Mouse (Mus musculus) myocyte (in vitro differentiated cells): ENCODE results near the gene Pi4ka. TPM values are rescaled to one million over a fixed set of nuclear protein-coding genes. Genes with fewer than 3 reads are reported as not detected.

Experiments
- H3K27me3 ChIP-seq: one replicate; pipeline ENCODE4 v1.6.1; 2011; ENCODE audit not compliant: control insufficient read depth, insufficient read depth, insufficient read length
- H3K36me3 ChIP-seq: one replicate; pipeline ENCODE4 v1.6.1; 2011; ENCODE audit not compliant: control insufficient read depth, insufficient read depth
- H3K4me2 ChIP-seq: one replicate; pipeline ENCODE4 v1.6.1; 2011; ENCODE audit warnings: low read depth, control low read depth
- H3K4me3 ChIP-seq: one replicate; pipeline ENCODE4 v1.5.1; 2011; ENCODE audit warnings: mild to moderate bottlenecking, control low read depth, moderate library complexity
- H3K79me2 ChIP-seq: one replicate; pipeline ENCODE4 v1.6.1; 2011; ENCODE audit not compliant: control insufficient read depth, insufficient read depth
- H3ac ChIP-seq: one replicate; pipeline ENCODE4 v1.6.1; 2011; ENCODE audit not compliant: control insufficient read depth, insufficient read length
- CEBPB ChIP-seq: IDR thresholded peaks from 2 replicates; pipeline ENCODE4 v1.6.1; 2011; ENCODE audit warnings: mild to moderate bottlenecking, moderate library complexity; ENCODE audit not compliant: poor library complexity, insufficient read depth, severe bottlenecking
- E2F4 ChIP-seq: IDR thresholded peaks from one replicate; pipeline ENCODE4 v1.6.1; 2011; ENCODE audit warnings: mild to moderate bottlenecking, control low read depth, moderate library complexity; ENCODE audit not compliant: insufficient read depth
- MAX ChIP-seq: IDR thresholded peaks from one replicate; pipeline ENCODE4 v1.6.1; 2011; ENCODE audit warnings: low read depth, mild to moderate bottlenecking, control low read depth
- MYOD1 ChIP-seq, 3 experiments: IDR thresholded peaks; one replicate each; pipeline ENCODE4 v1.6.1; 2011; ENCODE audit warnings: control low read depth in 2 of 3, low read depth in 2 of 3, mild to moderate bottlenecking in 2 of 3, moderate library complexity in 1 of 3; ENCODE audit not compliant: insufficient read length in 2 of 3, control insufficient read depth in 1 of 3
- MYOG ChIP-seq, 3 experiments: IDR thresholded peaks; one replicate each; pipeline ENCODE4 v1.6.1; 2011; ENCODE audit warnings: control low read depth in 2 of 3, low read depth in 2 of 3, mild to moderate bottlenecking in 2 of 3; ENCODE audit not compliant: insufficient read length in 2 of 3, control insufficient read depth in 1 of 3, insufficient read depth in 1 of 3
- POLR2A ChIP-seq: IDR thresholded peaks from one replicate; pipeline ENCODE4 v1.6.1; 2011; ENCODE audit warnings: low read depth, mild to moderate bottlenecking, control low read depth, moderate library complexity; ENCODE audit not compliant: insufficient read length
- POLR2AphosphoS2 ChIP-seq: IDR thresholded peaks from one replicate; pipeline ENCODE4 v1.6.1; 2011; ENCODE audit warnings: low read depth, control low read depth; ENCODE audit not compliant: insufficient read length
- REST ChIP-seq: IDR thresholded peaks from one replicate; pipeline ENCODE4 v1.6.1; 2011; ENCODE audit warnings: mild to moderate bottlenecking, control low read depth, moderate library complexity; ENCODE audit not compliant: insufficient read depth, insufficient read length
- SRF ChIP-seq: IDR thresholded peaks from one replicate; pipeline ENCODE4 v1.6.1; 2011; ENCODE audit warnings: low read depth; ENCODE audit not compliant: control insufficient read depth, insufficient read length
- TCF12 ChIP-seq: IDR thresholded peaks from one replicate; pipeline ENCODE4 v1.6.1; 2011; ENCODE audit warnings: mild to moderate bottlenecking, control low read depth; ENCODE audit not compliant: poor library complexity, insufficient read depth, severe bottlenecking
- TCF3 ChIP-seq: IDR thresholded peaks from one replicate; pipeline ENCODE4 v1.6.1; 2011; ENCODE audit warnings: low read depth, control low read depth; ENCODE audit not compliant: insufficient read length
- USF1 ChIP-seq: IDR thresholded peaks from one replicate; pipeline ENCODE4 v1.6.1; 2011; ENCODE audit warnings: low read depth, mild to moderate bottlenecking, control low read depth, moderate library complexity
- polyA plus RNA-seq: library from polyadenylated mRNA; unstranded; fragments of >200 nt; fragmentation: generic; extraction: Trizol; gene quantifications from one replicate; pipeline ENCODE4 v1.2.1, GENCODE M21; 2012; ENCODE audit warnings: missing spikeins

Gene Pi4ka
- polyA plus RNA-seq, 1 experiment = 37.8 TPM

DNA sequence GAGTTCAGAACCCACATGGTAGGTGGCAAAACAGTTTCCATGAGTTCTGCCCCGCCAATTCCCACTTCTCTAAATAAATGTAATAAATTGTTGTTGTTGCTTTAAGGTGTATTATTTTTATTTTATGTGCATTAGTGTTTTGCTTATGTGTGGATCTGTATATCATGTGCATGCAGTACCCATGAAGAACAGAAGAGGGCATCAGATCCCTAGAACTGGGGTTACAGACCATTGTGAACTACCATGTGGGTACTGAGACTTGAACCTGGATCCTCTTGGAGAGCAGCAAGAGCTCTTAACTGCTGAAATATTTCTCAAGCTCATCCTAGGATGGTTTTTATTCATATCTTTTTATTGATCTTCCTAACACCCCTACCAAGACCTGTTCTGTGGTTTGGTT, 3.3 kb downstream of the Pi4ka start:
- no peak overlapping the region for H3ac ChIP-seq
- H3K4me3 ChIP-seq = no peak overlapping the region
- no peaks in the 10 kb centered on the region for H3K27me3 ChIP-seq
- H3K4me2 ChIP-seq = no peak overlapping the region
- H3K36me3 ChIP-seq = no peaks in the 10 kb centered on the region
- H3K79me2 ChIP-seq = peaks cover 23% of the 10 kb centered on the region
- TF ChIP-seq REST (no peak), MYOD1 (IDR thresholded peaks at IDR 0.05; ENCODE audit: control insufficient read depth in 1 of 3, insufficient read length in 2 of 3, low read depth in 2 of 3) (no peak), CEBPB (no peak), E2F4 (no peak), MAX (no peak), TCF3 (no peak), POLR2AphosphoS2 (no peak), SRF (no peak), MYOG (IDR thresholded peaks at IDR 0.05; ENCODE audit: control insufficient read depth in 1 of 3, insufficient read depth in 1 of 3, insufficient read length in 2 of 3, low read depth in 2 of 3) (no peak), TCF12 (no peak), POLR2A (no peak), USF1 (no peak)

DNA sequence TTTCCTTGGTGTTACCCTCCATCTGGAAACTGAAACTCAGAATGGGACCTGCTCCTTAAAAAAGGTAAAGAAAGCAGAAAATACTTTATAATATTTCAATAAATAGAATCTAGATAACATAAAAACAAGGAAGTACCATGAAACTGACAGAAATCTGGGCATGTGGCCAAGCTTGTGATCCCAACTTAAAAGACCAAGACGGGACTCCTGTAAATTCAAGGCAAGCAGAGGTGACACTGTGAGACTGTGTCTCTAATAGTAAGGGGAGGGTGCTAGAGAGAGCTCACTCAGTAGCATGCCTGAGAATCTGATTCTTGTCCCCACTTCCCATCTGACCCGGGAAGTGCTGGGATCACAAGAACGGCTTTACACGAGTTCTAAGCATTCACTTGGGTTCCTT, 13.3 kb downstream of the Pi4ka start:
- Histone ChIP-seq H3K79me2 (no peaks in the 10 kb centered on the region), H3ac (no peak overlapping the region)

DNA sequence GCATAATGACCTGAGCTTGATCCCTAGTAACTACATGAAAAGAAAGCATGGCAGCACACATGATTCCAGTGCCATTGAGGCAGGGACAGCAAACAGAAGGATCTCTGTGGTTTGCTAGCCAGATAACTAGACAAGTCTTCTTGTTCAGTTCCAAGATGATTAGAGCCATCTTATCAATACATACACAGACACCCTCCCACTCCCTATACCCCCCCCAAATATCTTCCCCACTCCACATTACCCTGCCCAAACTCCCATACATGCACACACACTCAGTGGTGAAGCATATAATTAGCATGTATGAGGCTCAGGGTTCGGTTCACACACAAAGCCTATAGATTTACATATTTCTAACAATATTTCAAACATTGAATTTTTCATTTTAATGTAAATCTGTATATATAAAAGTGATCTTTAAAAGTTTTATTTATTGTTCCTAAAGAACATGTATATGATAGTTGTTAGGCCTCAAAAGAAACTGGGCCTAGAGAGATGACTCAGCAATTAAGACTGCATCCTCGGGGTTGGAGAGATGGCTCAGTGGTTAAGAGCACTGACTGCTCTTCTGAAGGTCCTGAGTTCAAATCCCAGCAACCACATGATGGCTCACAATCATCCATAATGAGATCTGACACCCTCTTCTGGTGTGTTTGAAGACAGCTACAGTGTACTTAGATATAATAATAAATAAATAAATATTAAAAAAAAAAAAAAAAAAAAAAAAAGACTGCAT, 22.4 kb downstream of the Pi4ka start:
- Histone ChIP-seq H3ac (no peak overlapping the region), H3K4me2 (no peak overlapping the region), H3K79me2 (no peaks in the 10 kb centered on the region), H3K27me3 (no peaks in the 10 kb centered on the region), H3K36me3 (peaks cover 9% of the 10 kb centered on the region), H3K4me3 (no peak overlapping the region)
- TF ChIP-seq REST (no peak), MYOD1 (IDR thresholded peaks at IDR 0.05; ENCODE audit: control insufficient read depth in 1 of 3, insufficient read length in 2 of 3, low read depth in 2 of 3) (no peak), POLR2AphosphoS2 (no peak), POLR2A (no peak), MYOG (IDR thresholded peaks at IDR 0.05; ENCODE audit: control insufficient read depth in 1 of 3, insufficient read depth in 1 of 3, insufficient read length in 2 of 3, low read depth in 2 of 3) (no peak), TCF12 (no peak), USF1 (no peak), SRF (no peak), E2F4 (no peak), MAX (no peak), TCF3 (no peak), CEBPB (no peak)

More for the DNA sequence above, 13.3 kb downstream of the Pi4ka start:
- Histone ChIP-seq H3K36me3 (no peaks in the 10 kb centered on the region), H3K27me3 (no peaks in the 10 kb centered on the region), H3K4me3 (no peak overlapping the region), H3K4me2 (no peak overlapping the region)
- TF ChIP-seq POLR2AphosphoS2 (no peak), TCF12 (no peak), MAX (no peak), USF1 (no peak), E2F4 (no peak), TCF3 (no peak), MYOD1 (IDR thresholded peaks at IDR 0.05; ENCODE audit: control insufficient read depth in 1 of 3, insufficient read length in 2 of 3, low read depth in 2 of 3) (no peak), REST (no peak)

DNA sequence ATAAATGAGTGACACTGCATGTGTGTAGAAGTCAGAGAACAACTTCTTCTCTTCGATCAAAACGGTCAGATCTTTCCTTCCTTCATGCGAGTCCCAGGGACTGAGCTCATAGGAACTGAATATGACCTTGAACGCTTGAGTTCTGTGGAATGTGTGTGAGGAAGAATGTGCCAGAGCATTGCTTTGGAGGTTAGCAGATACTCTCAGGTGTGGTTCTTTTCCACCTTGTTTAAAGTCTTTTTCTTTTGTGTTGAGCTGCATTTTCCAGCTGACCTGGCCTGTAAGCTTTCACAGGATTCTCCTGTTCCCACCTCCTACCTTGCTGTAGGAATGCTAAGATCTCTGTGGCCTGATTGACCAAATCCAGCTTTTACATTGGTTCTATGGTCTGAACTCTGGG, 23.8 kb downstream of the Pi4ka start:
- Histone ChIP-seq H3K4me3 (no peak overlapping the region), H3K4me2 (no peak overlapping the region), H3K36me3 (peaks cover 12% of the 10 kb centered on the region), H3K27me3 (no peaks in the 10 kb centered on the region), H3ac (no peak overlapping the region), H3K79me2 (no peaks in the 10 kb centered on the region)
- TF ChIP-seq E2F4 = no peak
- TF ChIP-seq SRF = no peak
- TF ChIP-seq MYOD1 (IDR thresholded peaks at IDR 0.05; ENCODE audit: control insufficient read depth in 1 of 3, insufficient read length in 2 of 3, low read depth in 2 of 3) = no peak
- TF ChIP-seq MAX = no peak

DNA sequence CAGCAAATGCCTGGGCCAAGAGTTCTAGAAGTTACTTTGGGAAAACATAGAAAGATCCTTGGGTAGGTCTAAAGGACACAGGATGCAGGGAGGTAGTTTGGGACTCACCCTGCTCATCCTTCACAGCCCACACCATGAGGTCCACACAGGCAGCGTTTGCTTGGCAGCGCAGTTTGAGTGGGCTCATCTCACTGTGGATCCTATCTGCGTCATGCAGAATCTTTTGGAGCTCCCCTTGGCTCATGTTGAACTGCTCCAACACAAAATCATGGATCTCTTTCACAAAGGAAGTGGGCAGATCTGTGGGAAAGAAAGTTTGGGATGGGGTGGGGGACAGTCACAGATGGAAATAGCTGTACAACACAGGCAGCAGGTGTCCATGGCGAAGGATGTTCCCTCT, 47.3 kb downstream of the Pi4ka start:
- H3ac ChIP-seq = no peak overlapping the region
- no peak for TF ChIP-seq REST
- no peak for TF ChIP-seq POLR2A
- TF ChIP-seq SRF = no peak
- no peak for TF ChIP-seq CEBPB
- no peak for TF ChIP-seq MYOG (IDR thresholded peaks at IDR 0.05; ENCODE audit: control insufficient read depth in 1 of 3, insufficient read depth in 1 of 3, insufficient read length in 2 of 3, low read depth in 2 of 3)
- no peak for TF ChIP-seq MYOD1 (IDR thresholded peaks at IDR 0.05; ENCODE audit: control insufficient read depth in 1 of 3, insufficient read length in 2 of 3, low read depth in 2 of 3)
- TF ChIP-seq USF1 = no peak
- TF ChIP-seq MAX = no peak
- TF ChIP-seq TCF12 = no peak
- TF ChIP-seq E2F4 = no peak
- no peak for TF ChIP-seq POLR2AphosphoS2
- TF ChIP-seq TCF3 = no peak
- H3K79me2 ChIP-seq = no peaks in the 10 kb centered on the region
- H3K4me3 ChIP-seq = no peak overlapping the region
- H3K4me2 ChIP-seq = no peak overlapping the region
- H3K27me3 ChIP-seq = no peaks in the 10 kb centered on the region
- peaks cover 4% of the 10 kb centered on the region for H3K36me3 ChIP-seq
